Mouse (Mus musculus): ENCODE measurements at regions not wholly inside any gene's neighbourhood (a gene's known extent, or its start where the extent isn't known, plus 50 kb on each side); places are given as distances from the start of the nearest gene placed in this dataset.

DNA sequence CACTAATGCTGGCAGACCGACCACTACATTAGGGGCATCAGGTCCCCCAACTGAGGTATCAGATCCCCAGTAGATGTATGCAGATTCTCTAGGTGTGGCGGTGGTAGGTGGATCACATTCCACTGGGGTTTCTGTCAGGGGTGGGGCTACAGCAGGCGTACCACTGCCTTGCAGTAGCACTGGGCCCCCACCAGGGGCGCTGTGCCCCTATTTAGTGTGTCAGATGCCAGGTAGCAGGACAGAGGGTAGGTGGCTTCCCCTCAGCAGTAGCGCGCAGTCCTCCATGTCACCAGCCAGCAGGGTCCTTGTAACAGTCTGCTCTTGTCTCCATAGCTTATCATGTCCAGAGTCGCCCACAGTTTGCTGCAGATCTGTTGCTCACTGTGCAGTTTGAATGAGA lies 169.9 kb upstream of the Kcnab2 start:
- no peak for DNase-seq (ENCODE audit: low read depth, low spot score)

DNA sequence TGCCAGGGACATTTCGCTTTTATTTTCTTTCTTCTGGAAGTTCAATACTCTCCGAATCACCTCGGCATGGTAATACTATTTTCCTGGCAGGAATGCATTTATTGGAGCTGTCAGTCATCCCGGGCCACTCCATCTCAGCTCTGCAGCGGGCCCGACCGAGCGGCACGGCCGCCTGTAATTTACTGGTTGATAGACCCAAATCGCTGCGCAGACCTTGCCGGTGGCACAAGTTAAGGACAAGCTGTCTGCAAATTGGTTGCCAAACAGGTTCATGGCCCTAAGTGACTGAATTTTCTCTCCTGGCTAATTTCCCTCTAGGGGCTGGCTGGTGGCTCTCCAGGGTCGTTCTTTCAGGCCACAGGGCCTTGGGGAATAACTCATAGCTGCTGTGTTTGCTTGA lies 169.4 kb upstream of the Kcnab2 start:
- no peak for DNase-seq (ENCODE audit: low read depth, low spot score)

DNA sequence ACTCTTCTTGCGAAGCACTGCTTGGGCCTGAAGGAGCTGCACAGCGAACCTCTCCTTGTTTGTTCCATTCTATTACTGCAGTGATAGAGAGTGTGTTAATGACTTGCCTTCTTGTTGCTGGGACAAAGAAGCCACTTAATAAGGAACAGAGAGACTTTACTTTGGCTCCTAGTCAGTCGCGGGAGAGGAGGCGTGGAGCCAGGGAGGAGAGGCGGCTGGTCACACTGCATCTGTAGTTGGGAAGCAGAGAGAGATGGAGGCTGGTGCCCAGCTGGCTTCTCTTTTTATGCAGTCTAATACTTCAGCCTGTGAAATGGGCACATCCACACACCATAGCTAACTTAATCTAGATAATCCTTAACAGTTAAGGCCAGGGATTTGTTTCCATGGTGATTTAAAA lies 159.4 kb upstream of the Kcnab2 start:
- no peak for DNase-seq (ENCODE audit: low read depth, low spot score)

DNA sequence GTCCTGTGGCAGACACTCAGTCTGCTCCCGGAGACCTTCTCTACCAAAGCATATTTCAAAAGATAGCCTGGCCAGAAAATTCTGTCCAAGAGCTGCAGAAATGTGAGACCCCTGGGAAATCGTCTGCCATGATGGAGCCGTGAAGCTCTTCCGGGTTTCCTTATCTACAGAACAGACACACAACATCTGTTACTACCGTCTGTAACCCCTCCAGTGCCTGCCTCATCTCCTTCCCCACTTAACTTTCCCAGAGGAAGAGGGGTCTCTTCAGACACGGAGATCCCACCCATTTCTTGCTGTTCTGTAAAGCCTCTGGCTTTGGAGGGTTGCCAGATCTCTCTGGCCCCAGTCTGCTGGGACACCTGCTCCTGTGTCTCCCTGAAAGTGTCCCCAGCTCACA lies 156.2 kb upstream of the Kcnab2 start:
- no peak for DNase-seq (ENCODE audit: low read depth, low spot score)

DNA sequence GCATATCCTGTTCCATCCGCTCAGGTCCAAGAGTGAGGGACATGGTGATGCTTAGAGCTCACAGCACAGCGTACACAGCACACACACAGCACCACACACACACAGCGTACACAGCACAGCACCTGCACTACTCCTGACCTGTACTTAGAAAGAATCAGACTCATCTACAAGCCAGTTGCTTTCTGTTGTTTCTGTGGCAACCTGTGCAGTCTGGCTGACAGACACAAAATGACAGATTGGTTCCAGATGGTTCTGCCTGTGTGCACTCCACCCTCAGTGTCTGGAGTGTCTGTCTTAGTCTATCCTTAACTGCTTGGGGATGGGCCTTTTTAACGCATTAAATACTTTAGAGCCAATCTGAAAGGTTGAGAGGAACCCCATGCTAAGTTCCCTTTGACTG lies 150.4 kb upstream of the Kcnab2 start:
- no peak for DNase-seq (ENCODE audit: low read depth, low spot score)

DNA sequence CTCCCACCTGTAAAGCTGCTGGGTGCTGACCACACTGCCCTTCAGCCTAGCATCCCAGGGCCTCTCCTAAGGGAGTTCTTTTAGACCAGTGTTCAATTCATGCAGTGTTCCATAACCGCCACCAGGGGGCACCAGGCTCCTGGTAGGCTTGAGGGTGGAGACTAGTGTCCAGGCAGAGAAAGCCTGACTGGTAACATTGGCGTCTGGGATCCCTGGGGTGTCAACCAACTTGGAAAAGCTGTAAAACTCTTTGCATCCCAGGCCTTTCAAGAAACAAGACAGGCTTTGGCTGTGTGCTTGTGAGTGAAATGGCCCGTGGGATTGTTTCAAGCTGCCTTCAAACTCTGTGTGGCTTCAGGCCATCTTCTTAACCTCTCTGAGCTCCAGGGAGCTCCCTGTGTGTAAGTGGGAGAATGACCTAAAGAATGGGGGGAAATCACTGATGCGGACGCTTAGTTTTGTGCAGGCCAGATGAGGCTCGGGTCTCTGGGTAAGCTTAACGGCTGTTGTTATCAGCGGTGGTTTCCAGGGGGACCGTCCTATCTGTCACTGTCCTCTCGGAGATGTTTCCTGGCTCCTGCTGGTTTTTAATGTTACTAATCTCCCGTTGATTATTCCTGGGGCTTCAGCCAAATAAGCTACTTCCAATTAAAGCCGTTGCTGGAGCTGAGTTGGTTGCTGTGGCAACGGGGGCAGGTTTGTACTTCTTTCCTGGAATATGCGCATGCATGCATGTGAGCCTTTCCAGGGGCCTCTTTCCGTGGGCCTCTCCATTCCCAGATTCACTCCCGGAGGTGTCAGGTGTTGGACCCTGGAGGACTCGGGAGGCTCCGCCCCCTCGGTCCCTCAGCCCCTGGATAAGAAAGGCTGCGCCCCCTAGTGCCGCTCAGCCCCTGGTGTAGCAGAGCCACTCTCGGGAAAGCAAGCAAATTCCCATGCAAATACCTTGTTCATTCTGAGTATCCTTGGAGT lies 147.6 kb upstream of the Kcnab2 start:
- no peak for DNase-seq (ENCODE audit: low read depth, low spot score)

DNA sequence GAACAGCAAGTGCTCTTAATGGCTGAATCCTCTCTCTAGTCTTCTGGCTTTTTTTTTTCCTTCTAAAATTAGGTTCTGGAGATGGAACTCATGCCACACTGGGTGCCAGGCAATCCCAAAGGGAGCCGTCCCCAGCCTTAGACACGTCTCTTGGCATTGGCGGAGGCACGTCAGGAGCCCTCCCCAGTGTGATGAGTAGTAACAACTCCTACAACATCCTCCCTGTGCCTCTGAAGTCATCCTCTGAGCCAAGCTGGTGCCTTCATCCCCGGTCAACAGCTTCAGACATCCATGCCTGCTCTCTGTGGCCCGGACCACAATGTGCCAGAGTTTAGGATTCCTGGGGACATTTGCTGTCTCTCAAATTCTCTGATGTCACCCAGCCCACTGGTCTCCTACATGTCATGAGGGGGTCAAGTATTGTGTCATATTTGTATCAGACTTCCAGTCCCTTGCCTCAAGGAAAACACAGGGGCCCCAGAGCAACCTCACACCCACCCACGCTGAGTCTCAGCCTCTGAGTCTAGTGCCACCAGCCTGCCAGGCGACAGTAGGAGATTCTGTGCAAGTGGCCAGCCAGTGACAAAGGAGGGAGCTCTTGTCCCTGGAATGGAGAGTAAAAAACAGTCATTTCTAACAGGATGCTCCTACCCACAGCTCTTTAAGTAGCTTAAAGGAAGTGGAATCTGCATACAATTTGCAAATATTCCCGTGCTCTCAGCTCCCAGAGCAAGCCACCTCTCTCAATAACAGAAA lies 144.5 kb upstream of the Kcnab2 start:
- DNase-seq (ENCODE audit: low read depth, low spot score): no peak

DNA sequence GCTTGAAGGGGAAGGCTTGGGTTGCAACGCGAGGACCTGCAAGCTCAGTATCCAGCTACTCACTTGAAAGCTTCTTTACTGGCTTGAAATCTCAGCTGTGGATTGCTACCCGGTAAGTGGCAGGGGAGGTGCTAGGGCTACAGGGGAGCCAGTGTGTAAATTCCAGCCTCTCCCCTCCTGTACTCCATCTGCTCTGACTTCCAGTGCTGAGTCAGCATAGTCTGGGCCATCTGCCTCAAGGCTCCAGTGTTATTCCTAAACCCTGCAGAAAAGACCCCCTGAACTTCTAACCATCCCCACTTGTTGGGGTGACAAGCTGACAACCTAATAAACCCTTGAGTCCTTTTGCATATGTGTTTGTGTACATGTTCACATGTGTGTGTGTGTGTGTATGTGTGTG lies 140.0 kb upstream of the Kcnab2 start:
- DNase-seq (ENCODE audit: low read depth, low spot score): no peak

DNA sequence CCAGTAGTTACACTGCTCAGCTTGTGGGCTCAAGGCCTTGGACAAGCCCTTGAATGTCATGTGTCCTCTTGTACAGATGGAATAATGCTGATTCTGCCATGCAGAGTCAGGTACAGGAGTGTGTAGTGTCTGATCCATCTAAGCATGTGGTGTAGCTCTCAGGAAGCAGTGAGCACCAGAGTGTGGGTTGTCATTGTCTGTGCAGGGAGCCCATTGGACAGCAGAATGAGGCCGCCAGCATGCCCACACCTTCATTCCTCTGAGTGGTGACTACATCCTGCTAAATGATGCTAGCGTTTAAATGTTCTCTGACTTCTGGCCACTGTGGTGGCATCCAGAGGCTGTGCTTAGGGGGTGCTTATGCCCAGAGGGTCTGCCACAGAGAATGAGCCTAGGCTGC lies 137.5 kb upstream of the Kcnab2 start:
- DNase-seq (ENCODE audit: low read depth, low spot score): no peak

DNA sequence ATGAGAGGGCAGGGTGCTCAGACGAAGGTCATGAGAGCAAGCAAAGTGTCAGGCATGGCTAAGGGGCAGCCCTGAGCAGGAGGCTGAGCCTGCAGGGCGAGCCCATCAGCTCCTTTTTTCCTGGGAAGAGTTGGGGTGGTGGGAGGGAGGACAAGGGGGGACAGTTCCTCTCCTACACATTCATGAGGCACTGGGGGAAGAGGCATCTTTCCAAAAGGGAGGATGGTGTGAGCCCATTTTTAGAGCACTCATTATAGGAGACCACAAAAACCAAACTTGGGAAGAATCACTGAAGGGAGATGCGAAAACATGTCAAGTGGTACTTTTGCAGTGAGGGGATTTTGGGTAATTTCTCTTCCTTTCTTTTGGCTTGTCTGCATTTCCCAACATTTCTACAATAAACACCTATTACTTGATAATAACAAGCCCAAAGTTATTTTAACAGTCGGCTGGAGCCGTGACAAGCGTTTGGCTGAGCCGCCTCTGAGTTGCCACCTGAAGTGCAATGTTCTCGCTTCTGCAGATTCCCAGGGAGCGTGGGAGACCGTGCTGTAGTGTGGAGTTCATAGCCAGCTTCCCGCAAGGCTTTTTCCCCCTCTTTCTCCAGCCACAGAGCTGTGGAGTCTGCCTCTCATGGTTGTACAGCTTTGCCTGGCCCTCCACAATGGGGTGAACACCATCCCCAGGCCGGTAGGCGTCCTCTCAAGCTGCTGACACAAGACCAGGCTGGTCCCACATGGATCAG lies 136.9 kb upstream of the Kcnab2 start:
- DNase-seq (ENCODE audit: low read depth, low spot score): no peak
